Mouse (Mus musculus) gastrocnemius, adult 8-10 months (tissue): ENCODE data around the gene Nuak1. TPM values are rescaled to one million over a fixed set of nuclear protein-coding genes. Genes with fewer than 3 reads are reported as not detected.

Experiments
- DNase-seq, 2 experiments: peaks; one replicate each; pipeline ENCODE4 v3.0.0; 2022; ENCODE audit warnings: low spot score in 2 of 2
- total RNA-seq, 4 experiments: library from RNA; stranded (reverse); gene quantifications; 2 replicates each; pipeline ENCODE4 v1.2.4; 2022

The Nuak1 gene
- total RNA-seq, 4 experiments from 2014 or later: 16.4 to 23.6 (median 17.2) TPM

DNA sequence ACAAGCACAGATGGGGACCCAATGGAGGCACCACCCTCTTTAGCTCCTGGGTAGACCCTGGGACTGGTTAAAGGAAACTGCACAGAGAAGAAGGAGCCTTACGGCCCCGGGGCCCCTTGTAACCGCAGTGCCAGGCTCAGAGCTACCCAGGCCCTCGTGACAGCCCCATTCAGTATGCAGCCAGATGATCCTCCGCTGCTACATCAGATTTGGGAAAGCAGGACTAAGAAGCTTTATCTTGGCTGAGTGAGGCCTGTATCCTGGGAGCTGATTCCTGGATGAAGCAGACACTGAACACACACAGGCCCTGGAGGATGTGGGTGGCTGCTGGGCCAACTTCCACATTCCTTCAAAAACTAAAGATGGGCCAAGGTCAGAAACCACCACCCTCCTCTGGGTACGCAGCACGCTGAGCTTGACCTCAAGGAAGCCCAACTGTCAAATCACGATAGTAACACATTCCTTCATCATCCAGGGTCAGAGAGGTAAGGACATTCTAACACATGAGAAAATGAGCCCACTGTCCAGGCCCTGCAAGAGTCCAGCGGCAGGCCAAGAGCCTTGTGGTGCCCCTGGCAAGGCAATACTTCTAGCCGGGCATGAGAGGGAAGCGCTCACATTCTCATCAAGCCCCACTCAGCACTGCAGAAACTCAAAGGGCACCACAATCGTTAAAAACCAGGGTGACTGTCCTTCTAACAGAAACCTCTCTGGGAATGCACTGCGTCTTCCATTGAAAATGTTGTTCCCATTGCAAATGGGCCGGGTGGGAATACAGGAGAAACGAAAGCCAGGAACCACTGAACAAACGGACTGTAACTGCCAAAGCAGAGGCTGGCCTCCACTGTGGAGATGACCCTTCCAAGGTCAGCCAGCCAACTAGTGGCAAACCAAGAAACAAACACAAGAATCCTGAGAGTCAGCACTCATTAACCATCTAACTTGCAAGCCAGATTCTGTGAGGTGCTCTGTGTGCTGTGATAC is 29.0 kb downstream of the Nuak1 start:
- DNase-seq: peak in 1 of 2 experiments; percentile 15

GRCm38 (mm10) chr10:84408965-84409660 is 31.3 kb downstream of the Nuak1 start:
- DNase-seq: peak; percentile 47 to 63

DNA sequence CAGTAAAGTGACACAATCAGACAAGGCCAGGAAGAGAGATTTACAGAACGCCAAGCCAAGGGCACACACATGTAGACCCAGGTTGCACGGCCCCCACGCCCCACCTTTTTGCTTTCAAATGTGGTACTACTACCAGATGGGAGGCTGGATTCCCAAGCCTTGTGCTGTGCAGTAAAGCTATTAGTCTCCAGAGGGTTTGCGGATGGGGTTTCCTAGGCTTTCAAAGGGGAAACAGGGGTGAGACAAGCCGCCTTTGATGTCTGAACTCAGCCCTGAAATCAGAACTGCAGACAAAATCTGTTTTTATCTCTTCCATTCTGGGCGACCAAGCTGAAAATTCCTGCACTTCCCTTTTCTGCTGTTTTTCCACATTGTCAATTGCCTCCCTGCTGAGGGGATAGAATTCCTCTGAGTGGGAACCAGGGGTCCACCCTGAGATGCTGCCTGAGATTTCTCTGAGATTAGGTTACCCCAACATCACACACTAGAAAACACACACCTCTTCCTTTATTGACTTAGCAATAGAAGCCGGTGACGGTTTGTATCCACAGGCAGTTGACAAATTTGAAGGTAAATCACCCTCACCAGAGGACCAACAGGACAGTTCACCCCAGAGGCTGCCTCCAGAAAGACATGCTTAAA is 35.1 kb downstream of the Nuak1 start:
- no peak for DNase-seq

- DNase-seq: no peak
Measured at GRCm38 (mm10) chr10:84401907-84402371, 38.5 kb downstream of the Nuak1 start.

- DNase-seq: no peak
Measured at GRCm38 (mm10) chr10:84401189-84401588, 39.2 kb downstream of the Nuak1 start.

- DNase-seq: no peak
Measured at GRCm38 (mm10) chr10:84400037-84400681, 40.2 kb downstream of the Nuak1 start.

DNA sequence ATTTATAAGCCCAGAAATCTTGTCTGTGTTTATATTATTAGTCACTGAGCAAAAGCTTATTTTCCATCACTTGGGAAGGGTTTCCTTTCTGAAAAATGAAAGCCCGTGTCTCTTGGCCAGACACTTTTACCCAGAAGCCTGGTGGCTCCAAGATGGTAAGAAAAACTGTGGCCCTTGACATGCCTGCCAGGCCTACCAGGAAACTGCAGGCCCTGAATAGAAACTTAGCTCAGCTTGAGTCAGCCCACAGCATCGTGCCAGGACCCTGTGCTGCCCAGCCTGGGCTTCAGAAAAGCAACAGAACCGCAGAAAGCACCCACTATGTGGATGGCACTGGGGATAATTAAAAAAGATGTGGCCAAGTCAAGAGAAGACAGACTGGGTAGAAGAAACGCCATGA is 43.1 kb downstream of the Nuak1 start:
- peak; percentile 47 to 55 for DNase-seq

DNA sequence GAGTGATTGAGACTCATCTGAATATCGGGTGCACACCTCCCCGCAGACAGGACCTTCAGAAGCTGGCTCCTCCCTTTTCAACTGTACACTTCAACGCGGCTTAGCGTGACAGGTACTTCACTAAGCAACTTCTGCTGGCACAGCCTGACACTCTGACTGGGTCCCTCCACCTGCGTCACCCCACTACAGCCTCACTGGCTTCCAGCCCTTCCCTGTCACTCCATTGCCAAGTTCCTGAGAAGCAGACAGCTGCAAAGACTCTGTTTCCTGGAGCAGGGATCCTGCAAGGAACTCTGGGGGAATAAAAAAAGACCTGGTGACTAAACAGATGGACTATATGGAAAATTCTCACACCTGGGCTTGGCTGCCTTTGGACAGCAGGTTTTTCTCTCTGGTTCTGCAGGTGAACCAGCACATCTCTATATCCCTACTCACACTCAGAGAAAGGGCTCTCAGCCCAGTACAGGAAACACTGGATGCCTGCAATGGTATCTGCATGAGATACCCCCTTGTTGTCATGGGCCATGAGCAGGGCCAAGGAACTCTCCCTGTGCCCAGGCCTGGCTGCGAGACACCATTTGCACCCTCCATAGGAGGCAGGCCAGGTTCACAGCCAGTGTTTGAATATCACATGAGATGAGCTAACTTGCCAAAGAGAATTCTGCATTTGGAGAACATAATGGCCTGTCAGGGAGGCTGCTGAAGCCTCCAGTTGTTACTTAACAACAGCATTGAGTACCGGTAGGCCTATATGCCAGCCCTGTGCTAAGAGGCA is 44.3 kb downstream of the Nuak1 start:
- peak; percentile 26 to 45 for DNase-seq

GRCm38 (mm10) chr10:84395259-84395658 is 45.1 kb downstream of the Nuak1 start:
- no peak for DNase-seq

DNA sequence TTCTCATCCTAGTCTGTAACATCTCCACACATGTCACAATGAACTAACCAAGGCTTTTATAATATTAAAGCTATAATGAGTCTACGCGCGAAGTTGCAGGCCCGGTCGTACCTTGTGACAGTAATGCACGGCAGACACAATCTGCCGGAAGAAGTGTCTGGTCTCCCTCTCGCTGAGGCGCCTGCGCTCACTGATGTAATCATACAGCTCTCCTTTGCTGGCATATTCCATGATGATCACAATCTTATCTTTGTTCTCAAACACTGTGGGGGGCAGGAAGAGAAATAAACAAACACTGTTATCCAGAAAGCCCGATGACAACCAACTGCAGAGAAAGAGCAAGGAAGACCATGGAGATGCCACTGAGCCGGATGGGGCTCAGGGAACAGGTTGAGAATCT is 46.5 kb downstream of the Nuak1 start:
- DNase-seq: no peak

GRCm38 (mm10) chr10:84393405-84393804 is 47.0 kb downstream of the Nuak1 start:
- DNase-seq: no peak

DNA sequence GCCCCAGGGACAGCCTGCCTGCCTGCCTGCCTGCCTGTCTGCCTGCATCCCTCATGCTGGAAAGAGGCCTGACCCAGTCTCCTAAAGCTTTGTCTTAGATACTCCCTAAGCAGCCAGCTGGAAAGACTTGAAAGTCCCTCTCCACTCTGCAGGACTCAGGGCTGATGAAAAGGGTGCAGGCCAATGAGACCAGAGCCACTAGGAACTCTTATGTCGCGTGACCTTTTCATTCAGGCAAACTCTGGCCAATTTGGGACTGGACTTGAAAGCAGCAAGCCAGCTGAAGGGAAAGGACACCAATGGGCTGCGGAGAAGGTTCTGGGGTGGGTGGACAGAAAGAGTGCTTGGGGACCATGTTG is 47.7 kb downstream of the Nuak1 start:
- no peak for DNase-seq

DNA sequence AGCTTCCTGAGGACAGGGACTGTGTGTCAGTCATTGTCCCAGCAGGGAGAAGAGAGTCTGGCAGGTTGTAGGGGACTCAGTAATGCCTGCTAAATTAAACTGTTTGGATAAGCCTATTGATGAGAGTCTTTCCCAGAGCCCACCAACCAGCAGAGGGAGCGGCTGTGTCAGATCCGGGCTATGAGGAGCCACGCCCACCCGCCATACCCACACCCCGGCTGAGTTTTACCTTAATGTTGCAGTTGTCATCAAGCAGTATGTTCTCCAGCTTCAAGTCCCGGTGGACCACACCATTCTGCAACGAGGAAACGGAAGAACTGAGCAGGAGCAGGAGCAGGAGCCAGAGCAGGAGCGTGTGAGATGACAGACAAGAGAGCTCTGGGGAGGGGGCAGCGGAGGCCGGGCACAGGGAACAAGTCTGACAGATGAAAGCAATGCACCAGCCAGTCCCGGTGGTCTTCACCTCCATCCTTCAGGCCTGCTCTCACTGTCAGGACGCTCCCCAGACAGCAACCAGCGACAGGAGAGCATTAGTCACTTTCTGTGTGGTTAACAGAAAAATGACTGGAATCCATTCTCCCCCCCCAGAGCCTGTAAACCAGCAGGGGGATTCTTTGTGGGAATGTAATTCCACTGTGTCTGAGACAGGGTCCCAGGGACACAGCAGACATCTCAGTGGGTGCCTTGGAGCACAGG is 48.2 kb downstream of the Nuak1 start:
- no peak for DNase-seq

GRCm38 (mm10) chr10:84389707-84390106 is 50.7 kb downstream of the Nuak1 start:
- DNase-seq: no peak

- DNase-seq: peak; percentile 21 to 32
Measured at GRCm38 (mm10) chr10:84388357-84389141, 51.8 kb downstream of the Nuak1 start.

DNA sequence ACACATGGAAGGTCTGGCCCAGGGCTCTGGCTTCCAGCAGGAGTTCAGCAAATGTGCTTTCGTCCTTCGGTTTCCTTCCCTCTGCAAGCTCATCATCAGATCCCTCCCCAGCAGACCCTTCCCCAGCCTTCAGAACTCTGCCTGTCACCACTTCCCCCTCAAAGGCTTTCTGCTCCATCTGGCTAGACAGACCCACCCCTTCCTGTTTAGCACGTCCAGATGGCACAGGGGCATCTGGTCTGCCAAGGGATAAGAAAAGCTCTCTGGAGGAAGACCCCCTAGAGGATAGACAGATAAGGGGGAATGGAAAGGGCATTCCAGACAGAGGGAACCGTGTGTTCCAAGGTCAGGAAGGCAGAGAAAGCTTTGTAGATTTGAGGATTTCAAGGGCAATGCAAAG is 53.1 kb downstream of the Nuak1 start:
- DNase-seq: no peak

DNA sequence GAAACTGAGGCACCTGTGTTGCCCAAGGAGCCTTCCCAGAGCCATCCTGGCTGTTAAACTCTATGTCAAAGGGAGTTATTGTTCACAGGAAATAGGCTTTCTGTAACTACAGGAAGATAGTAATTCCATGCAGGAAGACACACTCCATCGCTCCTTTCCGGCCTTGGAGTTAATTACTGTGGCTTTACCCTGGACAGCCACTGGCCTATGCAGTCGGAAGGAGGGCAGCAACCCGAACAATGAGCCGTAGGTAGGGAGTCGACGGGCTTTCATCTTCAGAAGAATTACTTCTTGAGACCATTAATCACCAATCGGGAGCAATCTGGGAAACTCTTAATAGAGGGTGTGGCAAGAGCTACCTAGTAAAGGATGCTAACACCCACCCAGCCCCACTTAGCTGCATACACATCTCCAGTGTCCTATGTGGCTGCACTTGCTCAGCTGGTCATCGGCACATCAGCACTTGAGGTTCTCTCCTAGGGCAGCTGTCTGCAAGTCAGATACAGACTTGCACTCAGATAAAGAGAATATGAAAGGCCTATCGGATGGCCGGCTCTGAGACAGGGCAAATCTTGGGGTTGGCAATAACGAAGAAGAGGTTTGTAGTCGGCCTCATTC is 53.7 kb downstream of the Nuak1 start:
- DNase-seq: no peak

DNA sequence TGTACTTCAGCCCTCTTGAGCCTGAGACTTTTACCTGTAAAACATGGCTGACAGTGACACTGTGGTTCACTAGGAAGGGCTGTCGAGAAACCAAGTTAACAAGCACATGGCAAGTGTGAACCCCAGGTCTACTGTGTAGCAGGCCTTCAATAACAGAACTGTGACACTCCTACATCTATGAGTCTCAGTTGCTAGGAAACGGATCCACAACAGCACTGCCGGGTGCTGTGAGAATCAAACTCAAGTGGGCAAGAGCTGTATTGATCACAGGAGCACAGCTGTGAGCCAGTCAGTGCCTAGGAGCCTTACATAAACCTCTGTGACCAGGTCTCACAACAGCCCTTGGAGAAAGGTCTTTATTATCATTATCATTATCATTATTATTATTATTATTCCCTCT is 54.2 kb downstream of the Nuak1 start:
- no peak for DNase-seq

DNA sequence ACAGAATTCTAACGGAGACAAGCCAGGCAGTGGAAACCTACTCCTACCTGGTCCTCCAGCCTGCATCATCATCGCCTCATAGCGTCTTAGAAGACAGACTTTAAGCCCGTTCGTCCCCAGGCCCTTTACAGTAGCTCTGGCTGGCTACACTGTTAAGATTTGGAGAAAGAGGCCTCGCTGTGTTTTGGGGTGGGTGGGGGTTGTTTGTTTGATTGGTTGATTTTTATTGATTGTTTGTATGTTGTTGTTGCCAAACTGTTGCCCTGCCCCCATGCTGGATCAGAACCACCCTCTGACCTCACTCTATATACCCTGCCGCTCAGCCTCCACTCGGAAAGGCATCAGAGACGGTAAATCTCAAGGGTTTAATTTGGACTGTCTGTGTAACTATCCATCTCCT is 55.6 kb downstream of the Nuak1 start:
- no peak for DNase-seq
